Mouse (Mus musculus) right cerebral cortex, adult 18-20 months (tissue): Measurements from ENCODE around the gene Zfp36l1.

ENCODE experiments used
- DNase-seq: peaks from one replicate; pipeline ENCODE4 v3.0.0; 2022; ENCODE audit warnings: mixed read lengths

The Zfp36l1 gene

DNA sequence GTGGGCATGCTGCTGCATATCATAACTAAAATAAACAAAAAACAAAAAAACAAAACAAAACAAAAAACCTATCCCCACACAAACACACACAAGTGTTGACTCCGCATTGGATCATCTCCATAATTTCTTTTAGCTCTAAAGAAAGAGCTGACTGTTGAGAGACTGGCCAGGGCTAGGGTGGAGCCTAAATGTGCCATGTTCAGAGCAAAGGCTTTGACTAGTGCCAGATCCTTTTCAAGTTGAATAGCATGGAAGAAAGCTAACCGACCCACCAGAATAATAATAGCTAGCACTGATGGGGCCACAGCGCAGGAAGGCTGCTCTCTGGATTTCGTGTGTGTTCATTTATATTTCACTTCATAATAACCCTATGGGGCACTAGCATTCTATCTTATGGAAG is 48.5 kb downstream of the Zfp36l1 start:
- no peak for DNase-seq

DNA sequence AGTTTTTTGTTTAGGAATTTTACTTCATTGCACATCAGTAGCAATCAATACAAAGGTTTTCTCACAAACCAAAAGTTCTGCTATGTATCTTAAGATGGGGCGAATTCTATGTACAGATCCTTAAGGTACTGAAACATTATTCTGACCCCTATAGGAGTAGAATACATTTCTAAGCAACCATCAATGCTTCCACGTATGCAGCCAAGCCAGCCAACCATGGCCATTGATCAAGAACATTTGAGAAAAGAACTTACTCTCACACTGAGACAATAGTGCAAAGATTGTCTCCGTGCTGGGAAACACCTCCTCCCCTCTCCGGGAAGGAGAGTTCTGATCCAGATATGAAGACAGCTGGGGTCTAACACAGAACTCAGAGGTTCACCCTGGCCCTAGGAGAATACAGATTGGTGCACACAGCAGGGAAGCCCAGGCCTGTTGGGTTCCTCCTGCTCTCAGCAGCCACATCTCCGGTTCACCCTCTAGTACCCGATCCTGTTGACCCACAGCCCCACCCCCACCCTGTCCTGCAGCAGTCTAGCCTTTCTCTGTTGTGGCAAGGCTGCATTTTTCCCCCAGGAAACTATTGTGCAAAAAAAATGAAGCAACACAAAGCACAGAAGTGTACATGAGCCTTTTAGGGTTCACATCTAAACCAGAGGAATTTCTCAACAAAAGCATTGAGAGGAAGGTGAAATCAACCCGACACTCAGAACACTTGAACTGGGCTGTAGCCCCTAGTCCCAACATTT is 49.2 kb downstream of the Zfp36l1 start:
- no peak for DNase-seq

DNA sequence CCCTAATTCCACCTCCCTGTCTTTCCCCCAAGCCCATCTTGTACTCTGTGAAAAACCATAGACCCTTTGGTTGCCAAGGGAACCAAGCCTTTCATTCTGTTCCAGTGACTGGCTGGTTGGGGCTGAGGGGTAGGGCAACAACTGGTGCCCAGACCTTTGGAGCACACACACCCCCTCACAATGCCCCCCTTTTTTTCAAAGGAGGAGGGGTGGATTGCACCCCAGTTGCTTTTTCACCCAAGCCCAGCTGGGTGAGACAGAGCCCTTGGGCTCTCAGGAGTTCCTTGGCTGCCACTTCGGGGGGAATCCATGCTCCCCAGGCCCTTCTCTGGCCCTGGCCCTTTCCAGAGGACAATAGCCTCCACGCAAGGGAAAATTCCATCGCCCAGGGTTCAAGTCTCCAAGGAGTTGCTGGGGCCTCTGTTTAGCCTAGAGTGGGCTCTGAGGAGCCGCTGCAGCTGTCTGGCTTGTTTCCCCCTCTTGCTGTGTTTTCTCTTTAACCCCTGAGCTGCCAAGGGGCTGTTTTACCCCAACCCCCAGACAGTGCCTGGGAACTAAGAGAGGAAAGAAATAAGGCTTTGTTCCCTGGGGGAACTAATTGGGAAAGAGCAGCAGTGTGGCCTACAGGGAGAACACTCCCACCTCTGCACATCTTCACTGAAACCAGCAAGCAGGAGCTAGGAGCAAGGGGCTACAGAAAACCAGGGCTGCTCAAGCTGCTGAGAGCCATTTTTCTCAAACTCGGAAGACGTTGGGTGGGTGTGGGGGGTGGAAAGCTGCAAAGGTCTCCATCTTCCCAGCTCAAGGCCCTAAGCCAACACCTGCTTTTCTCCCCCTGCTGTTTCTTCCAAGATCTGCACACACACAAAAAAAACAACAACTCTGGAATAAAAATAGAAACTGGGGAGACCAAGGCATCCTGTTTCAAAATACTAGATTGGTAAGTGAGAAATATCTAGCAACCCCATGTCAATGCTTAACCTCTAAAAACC is 50.1 kb downstream of the Zfp36l1 start:
- peak; percentile 50 for DNase-seq

DNA sequence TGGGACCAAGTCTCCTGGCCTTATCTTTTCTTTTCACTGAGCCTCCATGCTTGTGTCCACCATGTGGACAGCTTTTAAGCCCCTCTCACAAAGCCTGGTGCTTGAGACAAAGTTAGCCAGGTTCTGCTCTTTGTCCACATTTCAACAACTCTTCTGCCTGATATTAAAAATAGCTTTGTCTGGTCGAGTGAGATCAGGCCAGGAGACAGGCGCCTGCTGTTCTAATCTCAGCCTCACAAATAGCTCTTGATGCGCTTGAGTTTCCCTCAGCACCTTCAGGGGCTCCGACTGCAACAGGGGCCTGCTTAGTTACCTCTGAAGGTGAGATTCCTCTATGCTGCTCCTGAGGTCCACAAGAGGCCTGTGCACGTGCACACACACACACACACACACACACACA is 51.0 kb downstream of the Zfp36l1 start:
- no peak for DNase-seq

DNA sequence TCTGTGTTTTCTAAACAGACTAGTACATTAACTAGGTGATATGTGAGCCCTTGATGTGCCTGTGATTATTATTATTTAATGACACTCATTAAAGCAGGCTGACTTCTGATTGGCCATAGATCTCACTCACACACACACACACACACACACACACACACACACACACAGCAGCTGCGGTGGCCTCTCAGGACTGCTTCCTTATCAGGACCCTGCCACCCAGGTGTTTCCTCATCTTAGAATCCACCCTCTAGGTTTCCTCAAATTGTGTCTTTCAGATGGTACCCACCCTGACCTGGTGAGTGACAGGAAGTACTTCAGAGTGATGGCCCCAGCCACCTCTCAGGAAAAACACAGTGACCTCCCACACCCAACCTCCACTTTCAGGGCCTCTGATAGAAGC is 52.0 kb downstream of the Zfp36l1 start:
- DNase-seq, result no peak

DNA sequence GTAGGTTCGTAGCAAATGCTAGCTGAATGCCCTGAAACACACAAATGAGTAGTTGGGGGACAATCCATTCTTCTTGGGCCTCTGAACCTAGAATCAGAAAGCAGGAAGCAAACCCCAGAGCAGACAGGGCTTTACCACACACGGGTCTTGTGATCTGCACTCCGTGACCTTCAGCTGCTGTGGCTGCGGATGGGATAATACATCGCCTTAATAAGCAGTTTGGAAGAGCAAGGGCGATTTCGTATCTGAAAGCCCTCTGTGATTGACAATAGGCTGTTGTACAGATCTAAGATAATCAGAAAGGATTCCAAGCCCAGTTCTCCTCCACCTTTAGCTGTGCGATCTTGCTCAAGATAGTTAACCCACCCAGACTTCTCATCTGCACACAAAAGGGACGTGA is 52.5 kb downstream of the Zfp36l1 start:
- no peak for DNase-seq

DNA sequence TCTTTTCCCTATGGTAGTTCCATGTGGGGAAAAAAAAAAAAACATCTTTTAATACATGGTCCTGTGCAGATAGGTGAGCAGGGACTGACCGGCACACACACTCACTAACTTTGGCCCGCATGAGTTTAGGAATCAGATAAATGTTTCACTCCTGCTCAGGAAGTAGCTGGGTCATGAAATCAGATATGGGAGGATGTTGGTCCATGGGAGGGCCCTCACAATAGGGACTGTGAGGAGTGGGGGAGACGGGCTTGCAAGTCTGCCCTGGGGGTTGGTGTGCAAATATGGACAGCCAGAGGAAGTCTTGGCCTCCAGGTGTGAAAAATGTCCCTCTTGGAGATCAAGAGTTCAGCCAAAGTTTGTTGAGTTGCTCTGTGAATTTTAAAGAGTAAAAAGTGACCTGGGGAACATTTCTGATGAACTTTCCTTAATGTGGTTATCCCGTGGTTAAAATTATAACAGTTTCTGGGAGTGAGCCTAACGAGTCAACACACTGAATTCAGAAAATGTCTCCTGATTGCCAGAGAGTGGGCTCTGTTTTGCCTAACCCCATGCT is 53.0 kb downstream of the Zfp36l1 start:
- DNase-seq, result no peak
